Comparison of ENCODE assay signal across 29 mouse cellular contexts in the genomic region with DNA sequence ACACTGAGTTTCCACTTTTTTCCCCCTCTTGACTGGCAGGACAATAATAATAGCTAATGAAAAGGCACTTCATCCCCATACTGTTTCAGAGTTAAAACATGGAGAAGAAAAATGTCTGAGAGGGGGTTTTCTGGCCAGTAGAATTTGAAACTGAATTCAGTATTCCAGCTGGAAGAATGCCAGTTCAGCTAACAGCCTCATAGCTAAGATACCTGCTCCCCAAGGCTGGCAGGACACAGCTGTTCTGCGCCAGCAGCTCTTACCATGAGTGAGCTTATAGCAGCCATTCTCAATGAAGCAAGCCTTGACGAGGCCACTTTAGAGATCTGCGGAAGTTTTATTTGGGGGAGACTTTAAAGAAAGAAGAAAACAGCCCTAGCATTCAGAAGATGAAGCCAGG.
A peak's percentile ranks its signal among the peaks of the same experiment; 100 is the strongest.
DNase-seq lines count a peak whose midpoint lies in the region; ATAC-seq and TF ChIP-seq lines count a peak whose summit lies in the region.
"Had no signal": no experiment of that assay in that cellular context is flagged by ENCODE, and none has a peak within 500 bp of the region (broad histone marks: within the 10 kb centered on the region; RNA-seq: fewer than 3 reads in every experiment).

No protein-coding gene starts in this region.

- WGBS in forebrain, embryonic 14.5 days: 68% methylated on average over 3 of the region's 3 CpGs
- 94% methylated on average over 3 of the region's 3 CpGs for WGBS in forebrain, embryonic 10.5 days
- 65% methylated on average over 3 of the region's 3 CpGs for WGBS in hindbrain, postnatal 0 days
- WGBS in hindbrain, embryonic 12.5 days: 92% methylated on average over 3 of the region's 3 CpGs
- 89% methylated on average over 3 of the region's 3 CpGs for WGBS in midbrain, embryonic 14.5 days
- 86% methylated on average over 3 of the region's 3 CpGs for WGBS in midbrain, embryonic 11.5 days

- no peaks in the 10 kb centered on the region for H3K4me1 ChIP-seq in forebrain, embryonic 14.5 days (ENCODE audit: control insufficient read depth, insufficient read depth, low read length)
- H3K4me1 ChIP-seq in forebrain, embryonic 10.5 days: no peaks in the 10 kb centered on the region
- H3K4me1 ChIP-seq in hindbrain, postnatal 0 days (ENCODE audit: insufficient read depth, low read length): no peaks in the 10 kb centered on the region
- H3K4me1 ChIP-seq in hindbrain, embryonic 12.5 days: no peaks in the 10 kb centered on the region
- no peaks in the 10 kb centered on the region for H3K4me1 ChIP-seq in midbrain, embryonic 14.5 days (ENCODE audit: control insufficient read depth, insufficient read depth, low read length)
- H3K4me1 ChIP-seq in midbrain, embryonic 11.5 days (ENCODE audit: control insufficient read depth, insufficient read depth, low read length): no peaks in the 10 kb centered on the region
- H3K4me1 ChIP-seq: forebrain, embryonic 15.5 days; heart, embryonic 15.5 days; hindbrain, embryonic 13.5 days had no signal

- ATAC-seq in forebrain, embryonic 14.5 days: no peak
- ATAC-seq in hindbrain, postnatal 0 days: no peak
- no peak for ATAC-seq in hindbrain, embryonic 12.5 days (ENCODE audit: low FRiP score)
- ATAC-seq in midbrain, embryonic 14.5 days (ENCODE audit: low FRiP score, low TSS enrichment): no peak
- no peak for ATAC-seq in midbrain, embryonic 11.5 days (ENCODE audit: low FRiP score)
- ATAC-seq: forebrain, embryonic 15.5 days; hindbrain, embryonic 16.5 days; inflammation-experienced regulatory T-cells, adult 6 months; intestine, embryonic 16.5 days had no signal

- no peak overlapping the region for H3K27ac ChIP-seq in forebrain, embryonic 14.5 days (ENCODE audit: low read depth, low read length)
- H3K27ac ChIP-seq in forebrain, embryonic 10.5 days: no peak overlapping the region
- H3K27ac ChIP-seq in hindbrain, postnatal 0 days: no peak overlapping the region
- no peak overlapping the region for H3K27ac ChIP-seq in hindbrain, embryonic 12.5 days
- no peak overlapping the region for H3K27ac ChIP-seq in midbrain, embryonic 14.5 days (replicated peaks; ENCODE audit: low read depth, low read length)
- no peak overlapping the region for H3K27ac ChIP-seq in midbrain, embryonic 11.5 days (ENCODE audit: low read depth, low read length)
- H3K27ac ChIP-seq: embryonic facial prominence, embryonic 13.5 days; forebrain, embryonic 15.5 days; heart, adult 2 months; heart, embryonic 15.5 days; hindbrain, embryonic 13.5 days had no signal

- peaks cover 20% of the 10 kb centered on the region for H3K36me3 ChIP-seq in forebrain, embryonic 14.5 days (ENCODE audit: control insufficient read depth, insufficient read depth, low read length)
- peaks cover 48% of the 10 kb centered on the region for H3K36me3 ChIP-seq in forebrain, embryonic 10.5 days (replicated peaks)
- H3K36me3 ChIP-seq in hindbrain, postnatal 0 days (ENCODE audit: insufficient read depth, low read length): peaks cover 16% of the 10 kb centered on the region; the same call in 1 of the 2 replicates
- peaks cover 17% of the 10 kb centered on the region for H3K36me3 ChIP-seq in hindbrain, embryonic 12.5 days
- H3K36me3 ChIP-seq in midbrain, embryonic 14.5 days (ENCODE audit: control insufficient read depth, insufficient read depth, low read length): peaks cover 31% of the 10 kb centered on the region
- no peaks in the 10 kb centered on the region for H3K36me3 ChIP-seq in midbrain, embryonic 11.5 days (ENCODE audit: control insufficient read depth, insufficient read depth, low read length)

- no peaks in the 10 kb centered on the region for H3K9me3 ChIP-seq in forebrain, embryonic 14.5 days (replicated peaks; ENCODE audit: control insufficient read depth, low read length)
- no peaks in the 10 kb centered on the region for H3K9me3 ChIP-seq in forebrain, embryonic 10.5 days
- no peaks in the 10 kb centered on the region for H3K9me3 ChIP-seq in hindbrain, postnatal 0 days (ENCODE audit: low read length)
- no peaks in the 10 kb centered on the region for H3K9me3 ChIP-seq in hindbrain, embryonic 12.5 days (replicated peaks)
- H3K9me3 ChIP-seq in midbrain, embryonic 14.5 days (ENCODE audit: control insufficient read depth, low read length): no peaks in the 10 kb centered on the region
- no peaks in the 10 kb centered on the region for H3K9me3 ChIP-seq in midbrain, embryonic 11.5 days (ENCODE audit: control insufficient read depth, low read length)
- H3K9me3 ChIP-seq: embryonic facial prominence, embryonic 13.5 days; forebrain, embryonic 15.5 days; G1E; heart, embryonic 15.5 days; hindbrain, embryonic 13.5 days had no signal

- H3K4me3 ChIP-seq in forebrain, embryonic 14.5 days (ENCODE audit: low read depth, low read length): no peak overlapping the region
- H3K4me3 ChIP-seq in forebrain, embryonic 10.5 days: no peak overlapping the region
- no peak overlapping the region for H3K4me3 ChIP-seq in hindbrain, postnatal 0 days (ENCODE audit: low read length)
- H3K4me3 ChIP-seq in hindbrain, embryonic 12.5 days: no peak overlapping the region
- H3K4me3 ChIP-seq in midbrain, embryonic 14.5 days (replicated peaks; ENCODE audit: low read depth, low read length): no peak overlapping the region
- no peak overlapping the region for H3K4me3 ChIP-seq in midbrain, embryonic 11.5 days (ENCODE audit: low read depth, low read length)
- H3K4me3 ChIP-seq: embryonic facial prominence, embryonic 13.5 days; forebrain, embryonic 15.5 days; heart, adult 2 months; heart, embryonic 15.5 days; hindbrain, embryonic 13.5 days had no signal

- H3K9ac ChIP-seq in forebrain, embryonic 14.5 days (ENCODE audit: low read length): no peak overlapping the region
- H3K9ac ChIP-seq in hindbrain, postnatal 0 days (replicated peaks; ENCODE audit: low read length): no peak overlapping the region
- no peak overlapping the region for H3K9ac ChIP-seq in hindbrain, embryonic 12.5 days
- H3K9ac ChIP-seq in midbrain, embryonic 14.5 days (replicated peaks; ENCODE audit: low read length): no peak overlapping the region
- H3K9ac ChIP-seq in midbrain, embryonic 11.5 days (ENCODE audit: low read length): no peak overlapping the region
- H3K9ac ChIP-seq: embryonic facial prominence, embryonic 13.5 days; forebrain, embryonic 15.5 days; heart, embryonic 15.5 days; hindbrain, embryonic 13.5 days had no signal

- TF ChIP-seq CTCF in hindbrain, postnatal 0 days (IDR thresholded peaks at IDR 0.05; ENCODE audit: low read depth): no peak

- H3K4me2 ChIP-seq in forebrain, embryonic 14.5 days (ENCODE audit: low read length): no peak overlapping the region
- H3K4me2 ChIP-seq in hindbrain, postnatal 0 days (ENCODE audit: low read depth, low read length): no peak overlapping the region
- H3K4me2 ChIP-seq in hindbrain, embryonic 12.5 days (replicated peaks): no peak overlapping the region
- no peak overlapping the region for H3K4me2 ChIP-seq in midbrain, embryonic 14.5 days (ENCODE audit: low read length)
- H3K4me2 ChIP-seq in midbrain, embryonic 11.5 days: no peak overlapping the region
- H3K4me2 ChIP-seq: embryonic facial prominence, embryonic 13.5 days; forebrain, embryonic 15.5 days; heart, embryonic 11.5 days; heart, embryonic 15.5 days; hindbrain, embryonic 13.5 days had no signal

- no peaks in the 10 kb centered on the region for H3K27me3 ChIP-seq in forebrain, embryonic 14.5 days (replicated peaks; ENCODE audit: control insufficient read depth, insufficient read depth, low read length)
- no peaks in the 10 kb centered on the region for H3K27me3 ChIP-seq in forebrain, embryonic 10.5 days (ENCODE audit: poor library complexity, severe bottlenecking)
- H3K27me3 ChIP-seq in hindbrain, postnatal 0 days (ENCODE audit: insufficient read depth, low read length): no peaks in the 10 kb centered on the region
- no peaks in the 10 kb centered on the region for H3K27me3 ChIP-seq in hindbrain, embryonic 12.5 days
- H3K27me3 ChIP-seq in midbrain, embryonic 14.5 days (ENCODE audit: control insufficient read depth, insufficient read depth, low read length): no peaks in the 10 kb centered on the region
- no peaks in the 10 kb centered on the region for H3K27me3 ChIP-seq in midbrain, embryonic 11.5 days (ENCODE audit: control insufficient read depth, insufficient read depth, low read length)
- H3K27me3 ChIP-seq: CH12.LX; embryonic facial prominence, embryonic 13.5 days; forebrain, embryonic 15.5 days; heart, embryonic 15.5 days; hindbrain, embryonic 13.5 days had no signal

- peak; percentile 20 for DNase-seq in forebrain, embryonic 14.5 days (ENCODE audit: low spot score)
- DNase-seq in forebrain, embryonic 10.5 days (ENCODE audit: extremely low spot score, low spot score): no peak
- peak; percentile 8 for DNase-seq in hindbrain, postnatal 0 days (ENCODE audit: low spot score)
- DNase-seq in midbrain, embryonic 14.5 days: peak; percentile 30
- no peak for DNase-seq in midbrain, embryonic 11.5 days (ENCODE audit: low spot score, missing footprints)
- peak; percentile 36 for DNase-seq in adipocyte (ENCODE audit: low spot score)
- DNase-seq in adrenal gland, postnatal 4 days (ENCODE audit: low spot score in 2 of 2): no peak
- DNase-seq: adrenal gland, adult 8-10 months; adrenal gland, postnatal 25 days; B cell, adult 2 months; cerebellum, adult 11 months; cerebellum, adult 2 months; cerebellum, adult 9-11 months; cerebellum, postnatal 25 days; gastrocnemius, postnatal 25 days; heart, adult 2 months; heart, postnatal 14 days; kidney, adult 18-20 months had no signal

Comparison
In these comparisons a context has a peak if more than half of its experiments do, and no peak if none do; other contexts are left out.
1. DNase-seq: peak in forebrain, embryonic 14.5 days (single experiment), hindbrain, postnatal 0 days (single experiment), midbrain, embryonic 14.5 days (single experiment) and adipocyte (single experiment); none in forebrain, embryonic 10.5 days (single experiment), midbrain, embryonic 11.5 days (single experiment) and adrenal gland, postnatal 4 days (0 of 2).